Mouse (Mus musculus): Measurements from ENCODE around the gene Cacnb4.

- TF ChIP-seq CTCF (IDR thresholded peaks at IDR 0.05; ENCODE audit: insufficient read depth, low read depth, low read length): no peak
- TF ChIP-seq POLR2A (IDR thresholded peaks at IDR 0.05; ENCODE audit: insufficient read depth, low read depth, low read length): no peak
Measured at GRCm38 (mm10) chr2:52619406-52619974, 57.1 kb downstream of the Cacnb4 start.

Data from olfactory bulb, adult 2 months (tissue).